Mouse (Mus musculus): ENCODE measurements at regions not wholly inside any gene's neighbourhood (a gene's known extent, or its start where the extent isn't known, plus 50 kb on each side); places are given as distances from the start of the nearest gene placed in this dataset.

DNA sequence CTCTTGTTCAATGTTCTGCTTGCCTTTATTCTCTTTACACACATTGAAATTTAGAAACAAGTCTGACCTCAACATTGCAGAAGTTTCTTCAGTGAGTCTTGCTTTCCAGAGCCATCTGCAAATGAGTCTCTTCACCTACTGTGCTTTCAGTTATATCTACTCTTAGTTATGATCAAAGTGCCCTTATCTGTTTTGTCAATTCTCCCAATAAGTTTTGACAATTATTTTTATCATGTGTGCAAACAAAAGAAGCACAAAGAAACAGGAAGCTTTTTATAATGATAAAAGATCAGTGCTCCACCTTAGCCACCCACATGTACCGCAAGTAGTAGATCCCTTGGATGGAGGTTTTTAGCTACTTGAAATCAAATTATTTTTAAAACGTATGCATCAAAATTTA is 1322.8 kb upstream of the Zeb2 start:
- TF ChIP-seq CTCF (IDR thresholded peaks at IDR 0.05; ENCODE audit: low read depth) (no peak), EP300 (IDR thresholded peaks at IDR 0.05; ENCODE audit: low read depth) (no peak)
